Mouse (Mus musculus): ENCODE measurements around the gene Kirrel3.

DNA sequence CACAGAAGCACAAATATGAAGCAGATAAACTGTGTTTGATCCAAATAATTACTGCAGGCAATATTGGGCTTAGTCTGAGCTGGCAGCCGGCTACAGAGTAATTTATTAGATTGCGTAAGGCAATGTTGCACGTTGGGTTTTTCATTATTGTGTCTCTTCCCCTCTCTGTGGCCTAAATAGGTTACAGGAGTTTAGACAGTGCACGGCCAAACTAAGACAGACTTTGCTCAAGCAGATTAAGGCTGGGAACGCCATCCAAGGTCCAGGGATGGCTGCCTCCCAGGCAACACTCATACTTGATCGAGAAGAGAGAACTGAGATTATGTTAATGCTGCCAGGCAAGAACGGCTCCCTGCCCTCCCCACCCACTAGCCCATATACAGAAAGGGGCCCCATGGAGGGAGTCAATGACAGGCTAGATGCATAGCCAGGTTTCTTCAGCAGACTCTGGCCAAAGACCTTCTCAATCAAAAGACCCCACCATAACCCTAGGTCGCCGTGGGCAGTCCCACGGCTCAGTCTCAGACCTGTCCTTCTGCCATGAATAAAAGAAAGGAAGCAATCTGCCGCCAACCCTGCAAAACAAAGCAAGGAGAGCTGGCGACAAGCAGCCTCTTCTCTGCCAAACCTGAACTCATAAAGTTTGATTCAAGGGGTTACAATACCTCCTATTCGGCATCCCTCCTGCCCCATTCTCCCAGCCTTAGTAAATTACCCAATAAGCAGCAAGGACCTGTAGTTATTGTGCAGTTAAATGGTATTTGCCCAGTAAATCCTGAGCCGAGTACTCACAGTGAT is 437.6 kb downstream of the Kirrel3 start:
- TF ChIP-seq CTCF (IDR thresholded peaks at IDR 0.05; ENCODE audit: low read depth), result no peak
- TF ChIP-seq EP300 (IDR thresholded peaks at IDR 0.05; ENCODE audit: low read depth), result no peak
